In genomic region chr10:100017771-100018070, GRCm38 (mm10) we compare ENCODE assay signal across 9 mouse cellular contexts. TPM values are rescaled to one million over a fixed set of nuclear protein-coding genes. Genes with fewer than 3 reads are reported as not detected.
DNase-seq lines count a peak whose midpoint lies in the region; ATAC-seq and TF ChIP-seq lines count a peak whose summit lies in the region.
"Had no signal": no experiment of that assay in that cellular context is flagged by ENCODE, and none has a peak within 500 bp of the region (broad histone marks: within the 10 kb centered on the region; RNA-seq: fewer than 3 reads in every experiment).

No protein-coding gene starts in this region.

- no peak for DNase-seq in layer of hippocampus, adult 2 months (ENCODE audit: low spot score in 2 of 2)
- no peak for DNase-seq in layer of hippocampus, adult 9-11 months
- DNase-seq in forebrain, embryonic 11.5 days (ENCODE audit: low spot score) = no peak
- peak; percentile 28 for DNase-seq in retina, embryonic 14.5 days (ENCODE audit: low spot score)
- no peak for DNase-seq in thymus, adult 18-20 months
- no peak for DNase-seq in ovary, adult 18-20 months (ENCODE audit: low spot score)
- DNase-seq: cerebellum, postnatal 14 days had no signal

- peak overlapping the region; percentile 73 for H3K4me3 ChIP-seq in layer of hippocampus, adult 2 months
- peak overlapping the region; percentile 23 for H3K4me3 ChIP-seq in forebrain, embryonic 11.5 days (ENCODE audit: low read depth, low read length)
- H3K4me3 ChIP-seq in limb, embryonic 12.5 days (replicated peaks) = peak overlapping the region; percentile 64

- TF ChIP-seq CTCF in layer of hippocampus, adult 2 months (conservative IDR thresholded peaks at IDR 0.05) = no peak

- peak overlapping the region; percentile 68 for H3K27ac ChIP-seq in layer of hippocampus, adult 2 months
- no peak overlapping the region for H3K27ac ChIP-seq in forebrain, embryonic 11.5 days (ENCODE audit: low read depth, low read length)
- H3K27ac ChIP-seq in limb, embryonic 12.5 days = no peak overlapping the region

- no peaks in the 10 kb centered on the region for H3K36me3 ChIP-seq in forebrain, embryonic 11.5 days (ENCODE audit: control insufficient read depth, insufficient read depth, low read length)
- H3K36me3 ChIP-seq in limb, embryonic 12.5 days = no peaks in the 10 kb centered on the region

- no peak overlapping the region for H3K9ac ChIP-seq in forebrain, embryonic 11.5 days (ENCODE audit: low read length)
- H3K9ac ChIP-seq in limb, embryonic 12.5 days (replicated peaks) = no peak overlapping the region

- peaks cover 9% of the 10 kb centered on the region; the same call in 1 of the 2 replicates for H3K4me1 ChIP-seq in forebrain, embryonic 11.5 days (replicated peaks; ENCODE audit: control insufficient read depth, insufficient read depth, low read length)
- H3K4me1 ChIP-seq in limb, embryonic 12.5 days (replicated peaks) = peaks cover 14% of the 10 kb centered on the region; the same call in 1 of the 2 replicates

- peaks cover 12% of the 10 kb centered on the region for H3K27me3 ChIP-seq in forebrain, embryonic 11.5 days (ENCODE audit: control insufficient read depth, insufficient read depth, low read length)
- H3K27me3 ChIP-seq in limb, embryonic 12.5 days = peaks cover 62% of the 10 kb centered on the region

- H3K9me3 ChIP-seq in forebrain, embryonic 11.5 days (ENCODE audit: control insufficient read depth, low read length) = no peaks in the 10 kb centered on the region
- H3K9me3 ChIP-seq in limb, embryonic 12.5 days = no peaks in the 10 kb centered on the region

- WGBS in forebrain, embryonic 11.5 days = under 1% methylated on average over 10 of the region's 10 CpGs
- 7% methylated on average over 10 of the region's 10 CpGs for WGBS in limb, embryonic 12.5 days

- ATAC-seq in forebrain, embryonic 11.5 days (replicated peaks; ENCODE audit: low FRiP score) = no peak
- no peak for ATAC-seq in limb, embryonic 12.5 days (ENCODE audit: insufficient number of reproducible peaks, insufficient read depth, low FRiP score, low TSS enrichment, low read depth)
- no peak for ATAC-seq in megakaryocyte, adult 5-6 weeks (ENCODE audit: poor library complexity, severe bottlenecking)

- peak overlapping the region; percentile 32; the same call in 1 of the 2 replicates for H3K4me2 ChIP-seq in forebrain, embryonic 11.5 days (ENCODE audit: low read depth, low read length, severe bottlenecking)
- peak overlapping the region; percentile 99 for H3K4me2 ChIP-seq in limb, embryonic 12.5 days

RNA-seq across cellular contexts. Expression of gene Kitl, which starts 2.3 kb away (rescaled TPM):
- total RNA-seq in layer of hippocampus, adult 2 months (2021) = 10 to 100 TPM; 21.4 to 21.6 TPM
- 18.4 and 19.2 TPM in 2 replicates for polyA plus RNA-seq in forebrain, embryonic 11.5 days (2014; fragmentation: Nextera tagmentation; extraction: Ambion mirVana)
- polyA plus RNA-seq in limb, embryonic 12.5 days (2016; fragmentation: Nextera tagmentation; extraction: Ambion mirVana) = 8.2 and 9.4 TPM in 2 replicates
- 0.47 and 0.57 TPM in 2 replicates for total RNA-seq in megakaryocyte, adult 5-6 weeks (2015)
- total RNA-seq in megakaryocyte, adult 5-6 weeks (2017) = 0.41 and 0.48 TPM in 2 replicates

Comparison
In these comparisons a context has a peak if more than half of its experiments do, and no peak if none do; other contexts are left out.
1. H3K4me3 ChIP-seq: peak in every context shown above with its lines; median percentile 73 in layer of hippocampus, adult 2 months; 64 in limb, embryonic 12.5 days; 23 in forebrain, embryonic 11.5 days.
2. RNA of gene Kitl, which starts 2.3 kb away (total RNA-seq): 21.4 to 21.6 TPM in layer of hippocampus, adult 2 months; 0.41 to 0.57 TPM in megakaryocyte, adult 5-6 weeks; every median in the first group is over 10 times any median in the second.